Mouse (Mus musculus): ENCODE measurements around the gene Shkbp1. TPM values are rescaled to one million over a fixed set of nuclear protein-coding genes. Genes with fewer than 3 reads are reported as not detected.
A peak's percentile ranks its signal among the peaks of the same experiment; 100 is the strongest.

Gene Shkbp1
- polyA plus RNA-seq, 1 experiment from 2014 or later = 31.2 TPM

- peak overlapping the region; percentile 43; the same call in 1 of the 2 replicates for H3K27ac ChIP-seq (ENCODE audit: low read length)
- TF ChIP-seq EP300 (IDR thresholded peaks at IDR 0.05) (no peak), CTCF (IDR thresholded peaks at IDR 0.05) (no peak)
- peak overlapping the region; percentile 70 for H3K4me2 ChIP-seq (replicated peaks; ENCODE audit: low read depth, low read length)
- H3K36me3 ChIP-seq (ENCODE audit: insufficient read depth, low read length) = peaks cover 7% of the 10 kb centered on the region; the same call in 1 of the 2 replicates
- no peak for DNase-seq (ENCODE audit: low spot score)
- H3K9ac ChIP-seq (replicated peaks; ENCODE audit: low read depth) = peak overlapping the region; percentile 38; the same call in 1 of the 2 replicates
- H3K27me3 ChIP-seq (replicated peaks; ENCODE audit: insufficient read depth, low read length) = no peaks in the 10 kb centered on the region
- no peak for ATAC-seq
- WGBS = 6% methylated on average over 14 of the region's 14 CpGs
- peak overlapping the region; percentile 69 for H3K4me3 ChIP-seq (ENCODE audit: low read depth, low read length)
- H3K4me1 ChIP-seq (ENCODE audit: insufficient read depth, low read depth, low read length) = peaks cover 13% of the 10 kb centered on the region; the same call in 1 of the 2 replicates
- H3K9me3 ChIP-seq (ENCODE audit: low read length) = no peaks in the 10 kb centered on the region
Measured at GRCm38 (mm10) chr7:27355261-27355660, 558 bp downstream of the Shkbp1 start.

- ATAC-seq (no peak), DNase-seq (ENCODE audit: low spot score) (no peak)
- Histone ChIP-seq H3K9ac (replicated peaks; ENCODE audit: low read depth) (no peak overlapping the region), H3K9me3 (ENCODE audit: low read length) (no peaks in the 10 kb centered on the region), H3K4me1 (ENCODE audit: insufficient read depth, low read depth, low read length) (peaks cover 13% of the 10 kb centered on the region; the same call in 1 of the 2 replicates), H3K4me3 (ENCODE audit: low read depth, low read length) (peak overlapping the region; percentile 69; the same call in 1 of the 2 replicates), H3K36me3 (ENCODE audit: insufficient read depth, low read length) (peaks cover 7% of the 10 kb centered on the region; the same call in 1 of the 2 replicates), H3K27ac (ENCODE audit: low read length) (no peak overlapping the region), H3K4me2 (replicated peaks; ENCODE audit: low read depth, low read length) (peak overlapping the region; percentile 70), H3K27me3 (replicated peaks; ENCODE audit: insufficient read depth, low read length) (no peaks in the 10 kb centered on the region)
- WGBS = 53% methylated on average over 4 of the region's 4 CpGs
- TF ChIP-seq EP300 (IDR thresholded peaks at IDR 0.05) (no peak), CTCF (IDR thresholded peaks at IDR 0.05) (no peak)
Measured at GRCm38 (mm10) chr7:27354783-27355182, 1.0 kb downstream of the Shkbp1 start.

GRCm38 (mm10) chr7:27354144-27354543 lies 1.7 kb downstream of the Shkbp1 start:
- Histone ChIP-seq H3K9ac (replicated peaks; ENCODE audit: low read depth) (no peak overlapping the region), H3K4me2 (replicated peaks; ENCODE audit: low read depth, low read length) (no peak overlapping the region), H3K27me3 (replicated peaks; ENCODE audit: insufficient read depth, low read length) (no peaks in the 10 kb centered on the region), H3K36me3 (ENCODE audit: insufficient read depth, low read length) (peaks cover 10% of the 10 kb centered on the region; the same call in 1 of the 2 replicates), H3K4me3 (ENCODE audit: low read depth, low read length) (no peak overlapping the region), H3K4me1 (ENCODE audit: insufficient read depth, low read depth, low read length) (peaks cover 13% of the 10 kb centered on the region; the same call in 1 of the 2 replicates), H3K9me3 (ENCODE audit: low read length) (no peaks in the 10 kb centered on the region), H3K27ac (ENCODE audit: low read length) (no peak overlapping the region)
- peak; percentile 91 for DNase-seq (ENCODE audit: low spot score)
- peak; percentile 33; the same call in 1 of the 2 replicates for ATAC-seq
- 27% methylated on average over 6 of the region's 6 CpGs for WGBS
- TF ChIP-seq EP300 (IDR thresholded peaks at IDR 0.05) (no peak), CTCF (IDR thresholded peaks at IDR 0.05) (no peak)

- peak; percentile 52 for ATAC-seq
- no peak for TF ChIP-seq EP300 (IDR thresholded peaks at IDR 0.05)
- no peak for TF ChIP-seq CTCF (IDR thresholded peaks at IDR 0.05)
- no peak overlapping the region for H3K27ac ChIP-seq (ENCODE audit: low read length)
- no peak overlapping the region for H3K9ac ChIP-seq (replicated peaks; ENCODE audit: low read depth)
- no peaks in the 10 kb centered on the region for H3K9me3 ChIP-seq (ENCODE audit: low read length)
- no peaks in the 10 kb centered on the region for H3K27me3 ChIP-seq (replicated peaks; ENCODE audit: insufficient read depth, low read length)
- H3K4me2 ChIP-seq (replicated peaks; ENCODE audit: low read depth, low read length) = no peak overlapping the region
- peaks cover 9% of the 10 kb centered on the region; the same call in 1 of the 2 replicates for H3K36me3 ChIP-seq (ENCODE audit: insufficient read depth, low read length)
- H3K4me3 ChIP-seq (ENCODE audit: low read depth, low read length) = no peak overlapping the region
- no peaks in the 10 kb centered on the region for H3K4me1 ChIP-seq (ENCODE audit: insufficient read depth, low read depth, low read length)
- DNase-seq (ENCODE audit: low spot score) = no peak
- WGBS = 19% methylated on average over 6 of the region's 6 CpGs
Measured at GRCm38 (mm10) chr7:27345444-27345843, 10.4 kb downstream of the Shkbp1 start.

GRCm38 (mm10) chr7:27342595-27342994 lies 13.2 kb downstream of the Shkbp1 start:
- Histone ChIP-seq H3K36me3 (ENCODE audit: insufficient read depth, low read length) (peaks cover 6% of the 10 kb centered on the region; the same call in 1 of the 2 replicates), H3K4me2 (replicated peaks; ENCODE audit: low read depth, low read length) (no peak overlapping the region), H3K27ac (ENCODE audit: low read length) (no peak overlapping the region), H3K4me1 (ENCODE audit: insufficient read depth, low read depth, low read length) (no peaks in the 10 kb centered on the region), H3K27me3 (replicated peaks; ENCODE audit: insufficient read depth, low read length) (0 out of 2 replicates have a peak, but pooled peaks cover 3% of the 10 kb centered on the region), H3K9ac (replicated peaks; ENCODE audit: low read depth) (no peak overlapping the region), H3K9me3 (ENCODE audit: low read length) (no peaks in the 10 kb centered on the region), H3K4me3 (ENCODE audit: low read depth, low read length) (no peak overlapping the region)
- ATAC-seq = no peak
- 62% methylated on average over 4 of the region's 4 CpGs for WGBS
- TF ChIP-seq CTCF (IDR thresholded peaks at IDR 0.05) (peak; percentile 57), EP300 (IDR thresholded peaks at IDR 0.05) (no peak)
- peak; percentile 46 for DNase-seq (ENCODE audit: low spot score)

- H3K9me3 ChIP-seq (ENCODE audit: low read length) = no peaks in the 10 kb centered on the region
- H3K27me3 ChIP-seq (replicated peaks; ENCODE audit: insufficient read depth, low read length) = peaks cover 18% of the 10 kb centered on the region
- H3K4me3 ChIP-seq (ENCODE audit: low read depth, low read length) = no peak overlapping the region
- H3K4me1 ChIP-seq (ENCODE audit: insufficient read depth, low read depth, low read length) = no peaks in the 10 kb centered on the region; the same call in 1 of the 2 replicates
- no peak overlapping the region for H3K4me2 ChIP-seq (replicated peaks; ENCODE audit: low read depth, low read length)
- H3K27ac ChIP-seq (ENCODE audit: low read length) = no peak overlapping the region
- WGBS = 24% methylated on average over 7 of the region's 7 CpGs
- no peak overlapping the region for H3K9ac ChIP-seq (replicated peaks; ENCODE audit: low read depth)
- ATAC-seq (no peak), DNase-seq (ENCODE audit: low spot score) (no peak)
- no peak for TF ChIP-seq EP300 (IDR thresholded peaks at IDR 0.05)
- no peak for TF ChIP-seq CTCF (IDR thresholded peaks at IDR 0.05)
- H3K36me3 ChIP-seq (ENCODE audit: insufficient read depth, low read length) = peaks cover 6% of the 10 kb centered on the region; the same call in 1 of the 2 replicates
Measured at GRCm38 (mm10) chr7:27339519-27339918, 16.3 kb downstream of the Shkbp1 start.
